Mouse (Mus musculus) common myeloid progenitor, adult 5-6 weeks (primary cell): ENCODE results near the gene Traf3ip3. TPM values are rescaled to one million over a fixed set of nuclear protein-coding genes. Genes with fewer than 3 reads are reported as not detected.

Experiments used
- ATAC-seq: replicated peaks from 2 replicates; pipeline ENCODE4 v1.8.0; 2016; ENCODE audit warnings: low read depth, mild to moderate bottlenecking, moderate TSS enrichment, inconsistent platforms; ENCODE audit not compliant: poor library complexity, severe bottlenecking
- total RNA-seq: library from RNA; stranded (forward); fragments of 200-1000, 187-1606 nt; gene quantifications from 2 replicates; pipeline ENCODE4 v1.2.3, GENCODE M21; 2017

The Traf3ip3 gene
- total RNA-seq, 1 experiment from 2014 or later = 65.1 TPM

DNA sequence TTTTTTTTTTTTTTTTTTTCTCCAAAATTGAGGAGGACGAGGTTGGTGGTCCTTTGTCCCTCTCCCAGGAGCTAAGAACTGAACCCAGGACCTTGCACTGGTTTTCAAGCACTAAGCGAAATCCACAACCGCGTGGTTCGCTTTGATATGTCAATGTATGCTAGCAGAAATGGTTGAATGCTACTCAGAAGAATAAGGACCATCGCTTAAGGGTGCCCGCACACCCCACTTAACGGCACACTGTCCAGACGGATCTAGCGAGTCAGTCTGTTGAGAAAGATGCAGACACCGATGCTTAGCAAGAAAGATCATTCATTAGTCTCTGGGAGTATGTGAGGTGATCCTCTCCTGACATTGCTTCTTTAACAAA lies 71.1 kb downstream of the Traf3ip3 start:
- peak; percentile 5; the same call in 1 of the 2 replicates for ATAC-seq

- ATAC-seq = peak; percentile 93
Measured at GRCm38 (mm10) chr1:193129786-193130455, 71.6 kb downstream of the Traf3ip3 start, which contains the start of gene Diexf. TSS of gene Diexf (minus strand) at chr1:193130272.

DNA sequence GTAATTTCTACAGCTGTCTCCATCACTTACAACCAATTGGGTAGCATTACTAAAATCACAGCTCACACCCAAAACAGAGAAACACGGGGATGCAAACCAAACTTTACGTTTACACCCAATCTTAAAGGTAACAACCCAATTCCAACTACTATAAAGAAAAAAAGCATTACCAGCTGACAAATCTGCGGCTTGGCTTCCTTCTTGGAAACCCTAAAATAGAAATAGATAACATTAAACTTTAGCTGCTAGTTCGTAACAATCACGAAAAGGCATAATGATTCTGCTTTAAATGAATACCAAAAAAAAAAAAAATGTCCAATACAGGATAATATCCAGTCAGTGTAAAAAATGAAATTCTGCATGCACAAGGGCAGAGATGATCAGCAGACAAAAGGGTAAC lies 72.2 kb downstream of the Traf3ip3 start:
- no peak for ATAC-seq

GRCm38 (mm10) chr1:193128055-193128454 lies 73.4 kb downstream of the Traf3ip3 start:
- no peak for ATAC-seq

- no peak for ATAC-seq
Measured at GRCm38 (mm10) chr1:193125835-193126234, 75.7 kb downstream of the Traf3ip3 start.

Other genes with a start within 250 kb of the Traf3ip3 start
- 0.14 and 0.92 TPM in 2 replicates for gene Syt14, start 165.9 kb downstream of the Traf3ip3 start, total RNA-seq
- 11.9 and 22.1 TPM in 2 replicates for gene Diexf, start 71.4 kb downstream of the Traf3ip3 start, total RNA-seq
- 1.0 and 1.6 TPM in 2 replicates for gene Irf6, start 48.6 kb downstream of the Traf3ip3 start, total RNA-seq
- gene A130010J15Rik, start 33.7 kb downstream of the Traf3ip3 start, total RNA-seq = 12.7 and 13.0 TPM in 2 replicates
- gene Lamb3, start 6.0 kb upstream of the Traf3ip3 start, total RNA-seq = 0.39 and 2.1 TPM in 2 replicates
- 1.4 TPM in 1 of 2 replicates, not detected in the other for gene Hsd11b1, start 62.4 kb upstream of the Traf3ip3 start, total RNA-seq
- gene G0s2, start 71.5 kb upstream of the Traf3ip3 start, total RNA-seq = 0.29 and 3.4 TPM in 2 replicates
- 0.09 TPM in 1 of 2 replicates, not detected in the other for gene Camk1g, start 168.6 kb upstream of the Traf3ip3 start, total RNA-seq